In the genomic region with DNA sequence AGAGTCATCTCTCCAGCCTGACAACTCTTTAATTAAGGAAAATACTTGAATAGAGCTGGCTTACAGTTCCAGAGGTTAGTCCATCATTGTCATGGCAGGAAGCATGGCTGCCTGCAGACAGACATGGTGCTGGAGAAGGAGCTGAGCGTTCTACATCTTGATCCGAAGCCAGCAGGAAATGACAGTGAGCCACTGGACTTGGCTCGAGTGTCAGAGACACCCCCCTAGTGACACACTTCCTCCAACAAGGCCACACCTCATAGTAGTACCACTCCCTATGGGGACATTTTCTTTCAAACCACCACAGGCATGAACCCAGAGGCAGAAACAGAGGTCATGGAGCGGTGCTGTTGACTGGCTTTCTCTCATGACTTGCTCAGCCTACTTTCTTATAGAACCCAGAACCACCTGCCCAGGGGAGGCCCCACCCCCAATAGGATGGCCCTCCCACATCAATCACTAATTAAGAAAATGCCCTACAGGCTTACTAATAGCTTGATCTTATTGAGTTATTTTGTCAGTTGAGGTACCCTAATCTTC, we compare ENCODE assay signal across 31 mouse cellular contexts. TPM values are rescaled to one million over a fixed set of nuclear protein-coding genes. Genes with fewer than 3 reads are reported as not detected.
DNase-seq lines count a peak whose midpoint lies in the region; ATAC-seq and TF ChIP-seq lines count a peak whose summit lies in the region.
"Had no signal": no experiment of that assay in that cellular context is flagged by ENCODE, and none has a peak within 500 bp of the region (broad histone marks: within the 10 kb centered on the region; RNA-seq: fewer than 3 reads in every experiment).

No protein-coding gene starts in this region.

- no peaks in the 10 kb centered on the region for H3K36me3 ChIP-seq in lung, postnatal 0 days (ENCODE audit: insufficient read depth, low read length)
- H3K36me3 ChIP-seq: embryonic facial prominence, embryonic 10.5 days; embryonic facial prominence, embryonic 13.5 days; G1E; heart, embryonic 13.5 days had no signal

- no peak for ATAC-seq in lung, postnatal 0 days
- ATAC-seq: forebrain, embryonic 14.5 days; forebrain, postnatal 0 days; hindbrain, postnatal 0 days; inflammation-experienced regulatory T-cells, adult 6 months; intestine, embryonic 16.5 days; Patski had no signal

- H3K4me3 ChIP-seq in lung, postnatal 0 days (ENCODE audit: low read depth, low read length) = no peak overlapping the region
- H3K4me3 ChIP-seq: embryonic facial prominence, embryonic 13.5 days; erythroblast, embryonic 14.5 days; gastrocnemius, adult 2 months; heart, embryonic 13.5 days had no signal

- DNase-seq in cerebellum, adult 11-12 months = peak; percentile 45
- no peak for DNase-seq in cerebellum, adult 11 months
- DNase-seq in cerebellum, adult 9-11 months = peak; percentile 53
- DNase-seq in cerebellum, postnatal 14 days = no peak
- DNase-seq in lung, postnatal 0 days (ENCODE audit: low spot score) = peak; percentile 54
- DNase-seq in lung, adult 18-20 months = no peak
- DNase-seq in 416B (ENCODE audit: low read depth) = peak; percentile 61
- DNase-seq: adrenal gland, postnatal 10 days; adrenal gland, postnatal 36 days; B cell, adult 2 months; cerebellum, postnatal 36 days; embryo, embryonic 11 days; forebrain, postnatal 0 days; gastrocnemius, adult 2 months; gastrocnemius, postnatal 14 days; heart, adult 18-20 months; heart, postnatal 14 days; heart, postnatal 4 days had no signal

- no peak overlapping the region for H3K4me2 ChIP-seq in lung, postnatal 0 days (replicated peaks; ENCODE audit: low read depth, low read length)
- H3K4me2 ChIP-seq: embryonic facial prominence, embryonic 13.5 days; heart, embryonic 13.5 days; hindbrain, embryonic 14.5 days had no signal

- no peaks in the 10 kb centered on the region for H3K9me3 ChIP-seq in lung, postnatal 0 days (ENCODE audit: low read length)
- H3K9me3 ChIP-seq: embryonic facial prominence, embryonic 10.5 days; embryonic facial prominence, embryonic 13.5 days; G1E; heart, embryonic 13.5 days had no signal

- peaks cover 17% of the 10 kb centered on the region; the same call in 1 of the 2 replicates for H3K4me1 ChIP-seq in lung, postnatal 0 days (ENCODE audit: insufficient read depth, low read depth, low read length)

- 57% methylated on average over 4 of the region's 4 CpGs for WGBS in lung, postnatal 0 days

- no peak for TF ChIP-seq EP300 in lung, postnatal 0 days (IDR thresholded peaks at IDR 0.05)

- no peak for TF ChIP-seq CTCF in lung, postnatal 0 days (IDR thresholded peaks at IDR 0.05)

- H3K27ac ChIP-seq in lung, postnatal 0 days (ENCODE audit: low read length) = no peak overlapping the region
- H3K27ac ChIP-seq: embryonic facial prominence, embryonic 10.5 days; embryonic facial prominence, embryonic 13.5 days; gastrocnemius, adult 2 months; heart, embryonic 13.5 days; hindbrain, embryonic 14.5 days; hindbrain, postnatal 0 days had no signal

- H3K9ac ChIP-seq in lung, postnatal 0 days (replicated peaks; ENCODE audit: low read depth) = no peak overlapping the region
- H3K9ac ChIP-seq: embryonic facial prominence, embryonic 13.5 days; forebrain, postnatal 0 days; heart, embryonic 13.5 days; hindbrain, embryonic 14.5 days had no signal

- H3K27me3 ChIP-seq in lung, postnatal 0 days (replicated peaks; ENCODE audit: insufficient read depth, low read length) = no peaks in the 10 kb centered on the region; the same call in 1 of the 2 replicates
- H3K27me3 ChIP-seq: CH12.LX had no signal

RNA-seq across cellular contexts. Expression of gene Kcnc3, which starts 6.1 kb away (rescaled TPM):
- 3.8 TPM in 2 replicates for polyA plus RNA-seq in lung, postnatal 0 days (2015; fragmentation: Nextera tagmentation; extraction: Ambion mirVana)
- polyA plus RNA-seq: G1E; inflammation-experienced regulatory T-cells, adult 6 months had no signal

RNA-seq across cellular contexts. Expression of gene Napsa, which starts 12.2 kb away (rescaled TPM):
- 824 and 832 TPM in 2 replicates for polyA plus RNA-seq in lung, postnatal 0 days (2015; fragmentation: Nextera tagmentation; extraction: Ambion mirVana)

RNA-seq across cellular contexts. Expression of gene Nr1h2, which starts 30.6 kb away (rescaled TPM):
- polyA plus RNA-seq in lung, postnatal 0 days (2015; fragmentation: Nextera tagmentation; extraction: Ambion mirVana) = 74.8 and 84.3 TPM in 2 replicates

RNA-seq across cellular contexts. Expression of gene Pold1, which starts 35.7 kb away (rescaled TPM):
- 13.5 and 17.5 TPM in 2 replicates for polyA plus RNA-seq in lung, postnatal 0 days (2015; fragmentation: Nextera tagmentation; extraction: Ambion mirVana)

RNA-seq across cellular contexts. Expression of gene Spib, which starts 52.5 kb away (rescaled TPM):
- polyA plus RNA-seq in lung, postnatal 0 days (2015; fragmentation: Nextera tagmentation; extraction: Ambion mirVana) = 0.72 and 1.2 TPM in 2 replicates
- polyA plus RNA-seq: embryonic facial prominence, embryonic 10.5 days; forebrain, embryonic 14.5 days; forebrain, postnatal 0 days; G1E; hindbrain, embryonic 11.5 days; hindbrain, postnatal 0 days had no signal

Comparison
In these comparisons a context has a peak if more than half of its experiments do, and no peak if none do; other contexts are left out.
1. DNase-seq: peak in cerebellum, adult 11-12 months (single experiment), cerebellum, adult 9-11 months (single experiment), lung, postnatal 0 days (single experiment) and 416B (single experiment); none in cerebellum, adult 11 months (single experiment), cerebellum, postnatal 14 days (0 of 2) and lung, adult 18-20 months (0 of 2).